Mouse (Mus musculus): ENCODE data around the gene Olfr895. TPM values are rescaled to one million over a fixed set of nuclear protein-coding genes. Genes with fewer than 3 reads are reported as not detected.

The Olfr895 gene
- not detected in 2 replicates for polyA plus RNA-seq (2014; fragmentation: Nextera tagmentation; extraction: Ambion mirVana)

DNA sequence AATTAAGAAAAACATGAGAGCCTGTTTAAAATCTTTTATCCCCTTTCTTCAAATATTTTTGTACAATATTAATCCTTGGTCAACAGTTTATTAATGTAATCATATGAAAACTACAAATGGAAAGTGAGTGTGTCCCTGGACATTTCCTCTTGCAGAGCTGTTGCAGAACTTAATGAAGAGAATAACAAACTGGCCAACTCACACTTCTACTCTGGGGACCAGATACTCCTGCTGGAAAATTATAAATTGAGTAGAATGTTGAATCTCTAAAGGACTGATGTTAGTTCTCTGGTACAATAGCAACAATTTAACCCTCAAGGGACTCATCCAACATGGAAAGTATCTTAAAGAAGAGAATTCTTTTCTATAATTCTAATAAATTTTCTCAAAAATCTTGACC, at the start of gene Olfr895:
Olfr895 (plus strand) TSS at position 301 of the 400 bp plus-strand sequence.
- Histone ChIP-seq H3K9me3 (ENCODE audit: control insufficient read depth, low read length) (no peaks in the 10 kb centered on the region), H3K27me3 (replicated peaks; ENCODE audit: control insufficient read depth, insufficient read depth, low read length) (no peaks in the 10 kb centered on the region), H3K27ac (ENCODE audit: low read depth, low read length) (no peak within 1 kb of the TSS), H3K9ac (ENCODE audit: low read depth, low read length) (no peak within 1 kb of the TSS), H3K4me2 (no peak within 1 kb of the TSS), H3K4me3 (ENCODE audit: low read depth, low read length) (no peak within 1 kb of the TSS), H3K36me3 (ENCODE audit: control insufficient read depth, insufficient read depth, low read length) (no peaks in the 10 kb centered on the region), H3K4me1 (replicated peaks; ENCODE audit: control insufficient read depth, insufficient read depth, low read length) (no peaks in the 10 kb centered on the region)
- no peak for DNase-seq (ENCODE audit: low spot score)
- ATAC-seq (replicated peaks; ENCODE audit: low FRiP score), result no peak

DNA sequence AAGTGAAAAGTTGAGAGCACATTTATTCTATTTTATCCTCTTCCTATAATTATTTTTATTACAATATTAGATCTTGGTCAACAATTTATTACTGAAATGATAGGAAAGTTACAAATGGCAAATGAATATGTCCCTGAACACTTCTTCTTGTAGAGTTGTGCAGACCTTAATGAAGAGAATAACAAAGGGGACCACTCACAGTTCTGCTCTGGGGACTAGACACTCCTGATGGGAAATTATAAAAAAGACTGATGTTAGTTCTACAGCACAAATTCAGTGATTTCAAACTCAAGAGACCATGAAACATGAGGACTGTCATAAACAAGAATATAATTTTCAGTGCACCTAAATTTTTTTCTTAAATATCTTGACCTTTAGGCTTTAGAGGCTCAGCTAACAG, 15.2 kb upstream of the Olfr895 start, which contains the start of gene Olfr143:
Olfr143 (plus strand) TSS at position 301 of the 400 bp plus-strand sequence.
- no peak for DNase-seq (ENCODE audit: low spot score)
- no peak within 1 kb of the TSS for H3K9ac ChIP-seq (ENCODE audit: low read depth, low read length)

GRCm38 (mm10) chr9:38290807-38291206, 23.2 kb downstream of the Olfr895 start, which contains the start of gene Olfr896-ps1:
Olfr896-ps1 (plus strand) TSS chr9:38291107.
- no peak for ATAC-seq (replicated peaks; ENCODE audit: low FRiP score)
- WGBS, result 78% methylated on average over 1 of the region's 1 CpGs
- Histone ChIP-seq H3K9me3 (ENCODE audit: control insufficient read depth, low read length) (no peaks in the 10 kb centered on the region), H3K4me1 (replicated peaks; ENCODE audit: control insufficient read depth, insufficient read depth, low read length) (no peaks in the 10 kb centered on the region), H3K4me2 (no peak within 1 kb of the TSS), H3K27me3 (replicated peaks; ENCODE audit: control insufficient read depth, insufficient read depth, low read length) (no peaks in the 10 kb centered on the region), H3K27ac (ENCODE audit: low read depth, low read length) (no peak within 1 kb of the TSS), H3K36me3 (ENCODE audit: control insufficient read depth, insufficient read depth, low read length) (no peaks in the 10 kb centered on the region), H3K4me3 (ENCODE audit: low read depth, low read length) (no peak within 1 kb of the TSS), H3K9ac (ENCODE audit: low read depth, low read length) (no peak within 1 kb of the TSS)
- no peak for DNase-seq (ENCODE audit: low spot score)

More for the DNA sequence above, 15.2 kb upstream of the Olfr895 start, which contains the start of gene Olfr143:
- H3K4me2 ChIP-seq, result no peak within 1 kb of the TSS
- no peaks in the 10 kb centered on the region for H3K4me1 ChIP-seq (replicated peaks; ENCODE audit: control insufficient read depth, insufficient read depth, low read length)
- no peak for ATAC-seq (replicated peaks; ENCODE audit: low FRiP score)
- no peak within 1 kb of the TSS for H3K27ac ChIP-seq (ENCODE audit: low read depth, low read length)
- H3K9me3 ChIP-seq (ENCODE audit: control insufficient read depth, low read length), result no peaks in the 10 kb centered on the region
- H3K36me3 ChIP-seq (ENCODE audit: control insufficient read depth, insufficient read depth, low read length), result no peaks in the 10 kb centered on the region
- H3K27me3 ChIP-seq (replicated peaks; ENCODE audit: control insufficient read depth, insufficient read depth, low read length), result no peaks in the 10 kb centered on the region
- no peak within 1 kb of the TSS for H3K4me3 ChIP-seq (ENCODE audit: low read depth, low read length)

Other genes with a start within 250 kb of the Olfr895 start
- not detected in 2 replicates for gene Olfr883, start 242.0 kb upstream of the Olfr895 start, polyA plus RNA-seq (2014; fragmentation: Nextera tagmentation; extraction: Ambion mirVana)
- gene Olfr884, start 221.3 kb upstream of the Olfr895 start, polyA plus RNA-seq (2014; fragmentation: Nextera tagmentation; extraction: Ambion mirVana), result not detected in 2 replicates
- not detected in 2 replicates for gene Olfr885, start 206.5 kb upstream of the Olfr895 start, polyA plus RNA-seq (2014; fragmentation: Nextera tagmentation; extraction: Ambion mirVana)
- not detected in 2 replicates for gene Olfr887, start 183.8 kb upstream of the Olfr895 start, polyA plus RNA-seq (2014; fragmentation: Nextera tagmentation; extraction: Ambion mirVana)
- gene Olfr888, start 159.7 kb upstream of the Olfr895 start, polyA plus RNA-seq (2014; fragmentation: Nextera tagmentation; extraction: Ambion mirVana), result not detected in 2 replicates
- 0.37 and 0.42 TPM in 2 replicates for gene Olfr889, start 152.7 kb upstream of the Olfr895 start, polyA plus RNA-seq (2014; fragmentation: Nextera tagmentation; extraction: Ambion mirVana)
- gene Olfr890, start 125.3 kb upstream of the Olfr895 start, polyA plus RNA-seq (2014; fragmentation: Nextera tagmentation; extraction: Ambion mirVana), result not detected in 2 replicates
- not detected in 2 replicates for gene Olfr891, start 87.0 kb upstream of the Olfr895 start, polyA plus RNA-seq (2014; fragmentation: Nextera tagmentation; extraction: Ambion mirVana)
- gene Olfr893, start 59.5 kb upstream of the Olfr895 start, polyA plus RNA-seq (2014; fragmentation: Nextera tagmentation; extraction: Ambion mirVana), result not detected in 2 replicates
- not detected in 2 replicates for gene Olfr894, start 49.8 kb upstream of the Olfr895 start, polyA plus RNA-seq (2014; fragmentation: Nextera tagmentation; extraction: Ambion mirVana)
- gene Olfr143, start 15.1 kb upstream of the Olfr895 start, polyA plus RNA-seq (2014; fragmentation: Nextera tagmentation; extraction: Ambion mirVana), result not detected in 2 replicates
- not detected in 2 replicates for gene Olfr896-ps1, start 23.3 kb downstream of the Olfr895 start, polyA plus RNA-seq (2014; fragmentation: Nextera tagmentation; extraction: Ambion mirVana)
- gene Olfr25, start 61.2 kb downstream of the Olfr895 start, polyA plus RNA-seq (2014; fragmentation: Nextera tagmentation; extraction: Ambion mirVana), result not detected in 2 replicates
- gene Olfr898, start 80.6 kb downstream of the Olfr895 start, polyA plus RNA-seq (2014; fragmentation: Nextera tagmentation; extraction: Ambion mirVana), result not detected in 2 replicates
- not detected in 2 replicates for gene Olfr250, start 99.0 kb downstream of the Olfr895 start, polyA plus RNA-seq (2014; fragmentation: Nextera tagmentation; extraction: Ambion mirVana)
- gene Olfr251, start 109.2 kb downstream of the Olfr895 start, polyA plus RNA-seq (2014; fragmentation: Nextera tagmentation; extraction: Ambion mirVana), result not detected in 2 replicates
- gene Olfr147, start 133.8 kb downstream of the Olfr895 start, polyA plus RNA-seq (2014; fragmentation: Nextera tagmentation; extraction: Ambion mirVana), result not detected in 2 replicates
- gene Olfr901, start 161.6 kb downstream of the Olfr895 start, polyA plus RNA-seq (2014; fragmentation: Nextera tagmentation; extraction: Ambion mirVana), result not detected in 2 replicates
- not detected in 2 replicates for gene Olfr902, start 179.8 kb downstream of the Olfr895 start, polyA plus RNA-seq (2014; fragmentation: Nextera tagmentation; extraction: Ambion mirVana)
- gene Olfr904, start 195.3 kb downstream of the Olfr895 start, polyA plus RNA-seq (2014; fragmentation: Nextera tagmentation; extraction: Ambion mirVana), result not detected in 2 replicates
- gene Olfr905, start 203.3 kb downstream of the Olfr895 start, polyA plus RNA-seq (2014; fragmentation: Nextera tagmentation; extraction: Ambion mirVana), result not detected in 2 replicates
- not detected in 2 replicates for gene Olfr906, start 219.2 kb downstream of the Olfr895 start, polyA plus RNA-seq (2014; fragmentation: Nextera tagmentation; extraction: Ambion mirVana)
- not detected in 2 replicates for gene Olfr907, start 227.9 kb downstream of the Olfr895 start, polyA plus RNA-seq (2014; fragmentation: Nextera tagmentation; extraction: Ambion mirVana)